Mouse (Mus musculus) left cerebral cortex, adult 11 months (tissue): ENCODE results near the gene Ncor2.

Experiments
- DNase-seq: peaks from one replicate; pipeline ENCODE4 v3.0.0; 2022; ENCODE audit warnings: low spot score

Ncor2 gene

GRCm38 (mm10) chr5:125095525-125096175 lies 83.4 kb downstream of the Ncor2 start:
- DNase-seq: no peak

GRCm38 (mm10) chr5:125093795-125094194 lies 85.2 kb downstream of the Ncor2 start:
- no peak for DNase-seq

DNA sequence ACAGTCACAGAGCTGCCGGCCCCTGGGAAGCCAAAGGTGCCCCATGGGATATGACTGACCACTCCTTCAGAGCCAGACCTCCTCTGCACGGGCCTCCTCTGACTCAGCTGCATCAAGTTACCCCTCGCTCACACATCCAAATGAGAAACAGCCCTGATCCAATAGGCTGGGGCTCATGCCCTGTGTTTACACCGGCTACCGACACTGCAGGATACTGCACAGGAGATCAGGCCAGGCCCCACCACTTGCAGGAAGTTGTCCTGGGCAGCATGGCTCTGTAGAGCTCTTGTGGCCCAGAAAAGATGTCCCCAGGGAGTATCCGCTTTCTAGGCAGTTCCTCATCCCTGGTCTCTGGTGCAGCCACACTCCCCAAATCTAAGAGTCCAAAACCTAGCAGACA lies 90.9 kb downstream of the Ncor2 start:
- DNase-seq: no peak

- no peak for DNase-seq
Observed at GRCm38 (mm10) chr5:125085097-125085617, 93.9 kb downstream of the Ncor2 start.

GRCm38 (mm10) chr5:125083674-125084073 lies 95.3 kb downstream of the Ncor2 start:
- no peak for DNase-seq

GRCm38 (mm10) chr5:125081318-125082101 lies 97.5 kb downstream of the Ncor2 start:
- no peak for DNase-seq

GRCm38 (mm10) chr5:125080787-125081317 lies 98.2 kb downstream of the Ncor2 start:
- DNase-seq: no peak

- no peak for DNase-seq
Observed at GRCm38 (mm10) chr5:125080352-125080751, 98.7 kb downstream of the Ncor2 start.

DNA sequence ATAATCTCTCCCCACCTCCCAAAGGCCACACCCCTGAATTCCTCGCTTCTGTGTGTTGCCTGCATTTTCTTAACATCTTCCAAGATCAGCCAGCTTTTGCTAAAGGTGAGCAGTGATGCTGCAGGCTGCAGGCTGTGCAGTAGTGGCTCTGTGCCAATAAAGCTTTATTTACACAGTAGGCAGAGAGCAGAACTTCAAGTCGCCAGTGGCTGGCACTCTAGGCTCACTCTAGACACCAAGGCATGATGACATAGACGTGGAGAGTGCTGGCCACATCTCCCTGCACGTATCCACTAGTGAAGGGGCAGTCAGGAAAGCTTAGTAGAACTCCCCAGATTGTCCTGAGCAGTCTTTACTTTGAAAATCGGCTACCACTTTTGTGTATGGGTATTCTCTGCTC lies 100.8 kb downstream of the Ncor2 start:
- DNase-seq: no peak

DNA sequence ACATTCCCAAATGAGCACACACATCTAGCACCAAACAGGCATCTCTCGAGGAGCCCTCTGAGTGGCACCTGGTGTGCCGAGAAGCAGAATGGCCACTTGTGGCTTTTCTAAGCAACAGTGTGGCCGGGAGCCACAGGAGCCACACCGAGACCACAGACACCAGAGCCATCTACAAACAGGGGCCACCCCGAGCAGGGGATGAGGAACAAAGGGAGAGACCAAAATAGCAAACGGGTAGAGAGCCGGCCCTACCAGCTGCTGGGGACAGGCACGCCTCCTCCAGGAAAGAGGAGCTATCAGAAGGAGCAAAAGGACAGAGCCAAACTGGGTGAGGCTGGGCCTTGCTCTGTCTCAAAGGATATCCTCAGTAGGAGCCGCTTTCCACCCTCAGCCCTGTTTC lies 102.8 kb downstream of the Ncor2 start:
- no peak for DNase-seq

DNA sequence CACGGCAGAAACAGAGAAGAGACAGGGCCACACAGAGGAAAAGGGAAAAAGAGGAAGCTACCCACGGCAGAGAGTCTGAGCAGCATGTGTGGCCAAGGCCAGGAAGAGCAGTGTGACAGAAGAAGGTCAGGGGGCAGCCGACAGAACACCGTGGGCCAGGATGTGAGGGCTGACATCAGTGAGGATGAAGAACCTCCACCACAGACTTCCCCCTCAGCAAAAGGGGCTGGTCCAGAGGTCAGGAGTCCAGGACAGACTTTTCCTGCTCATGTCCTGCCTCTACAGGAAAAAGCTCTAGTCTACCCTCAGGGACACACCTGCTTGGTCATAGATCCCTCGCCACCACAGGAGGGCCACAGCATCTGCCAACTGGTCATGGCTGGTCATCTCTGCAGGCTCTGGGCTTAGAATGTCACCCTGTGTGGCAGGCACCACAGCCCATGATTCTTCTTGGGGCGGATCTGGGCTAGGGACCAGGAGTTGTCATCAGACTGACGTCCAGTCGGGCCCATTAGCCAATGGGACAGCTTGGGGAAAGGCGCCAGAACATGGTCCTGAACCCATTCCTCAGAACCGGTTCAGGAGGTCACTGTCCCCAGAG lies 104.3 kb downstream of the Ncor2 start:
- no peak for DNase-seq

- no peak for DNase-seq
Observed at GRCm38 (mm10) chr5:125073896-125074295, 105.1 kb downstream of the Ncor2 start.

DNA sequence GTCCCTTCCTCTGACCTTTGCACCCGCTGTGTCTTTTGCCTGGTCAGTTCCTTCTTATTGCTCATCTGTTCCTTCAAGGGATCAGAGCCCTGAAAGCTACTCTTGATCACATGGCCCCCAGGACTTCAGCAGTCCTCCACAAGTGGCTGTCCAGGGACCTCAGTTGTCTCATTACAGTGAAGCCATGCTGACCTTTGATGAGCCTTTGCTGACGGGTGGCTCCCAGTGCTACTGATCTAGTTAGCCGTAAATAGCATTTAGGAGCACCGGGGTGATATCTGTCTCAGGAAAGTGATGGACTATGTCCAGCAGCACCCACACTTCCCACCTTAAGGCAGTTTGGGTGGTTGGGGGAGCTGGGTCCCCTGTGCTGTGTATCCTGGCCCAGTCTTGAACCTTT lies 105.7 kb downstream of the Ncor2 start:
- DNase-seq: no peak

GRCm38 (mm10) chr5:125072425-125072824 lies 106.6 kb downstream of the Ncor2 start:
- no peak for DNase-seq

- no peak for DNase-seq
Observed at GRCm38 (mm10) chr5:125071919-125072318, 107.1 kb downstream of the Ncor2 start.

- no peak for DNase-seq
Observed at GRCm38 (mm10) chr5:125070399-125070798, 108.6 kb downstream of the Ncor2 start.

- no peak for DNase-seq
Observed at GRCm38 (mm10) chr5:125069916-125070315, 109.1 kb downstream of the Ncor2 start.

GRCm38 (mm10) chr5:125069426-125069825 lies 109.6 kb downstream of the Ncor2 start:
- no peak for DNase-seq

DNA sequence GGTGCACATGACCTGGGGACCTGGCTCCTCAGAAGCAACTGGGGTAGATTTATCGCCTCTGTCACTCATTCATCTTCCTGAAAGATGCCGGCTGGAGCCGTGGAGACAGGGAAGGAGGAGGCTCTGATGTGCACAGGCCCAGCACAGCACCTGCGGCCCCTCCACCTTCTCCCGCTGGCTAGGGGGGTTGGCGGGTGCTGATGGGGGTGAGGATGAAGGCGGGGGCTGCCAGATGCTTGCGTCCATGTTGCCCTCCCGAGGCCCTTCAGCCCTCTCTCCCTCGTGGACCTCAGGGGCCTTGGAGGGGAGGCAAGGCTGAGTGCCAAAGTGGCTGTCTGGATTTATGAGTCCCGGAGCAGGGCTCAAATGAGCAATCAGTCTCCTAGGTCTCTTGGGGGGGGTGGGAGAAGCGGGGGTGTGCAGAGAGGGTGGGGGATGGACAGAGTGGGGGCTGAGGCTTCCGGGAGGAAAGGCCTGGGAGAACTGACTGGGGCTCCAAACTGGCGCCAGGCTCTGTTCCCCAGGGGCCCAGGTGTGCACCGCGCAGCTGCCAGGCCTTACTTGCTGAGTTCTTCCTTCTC lies 110.6 kb downstream of the Ncor2 start:
- DNase-seq: no peak

DNA sequence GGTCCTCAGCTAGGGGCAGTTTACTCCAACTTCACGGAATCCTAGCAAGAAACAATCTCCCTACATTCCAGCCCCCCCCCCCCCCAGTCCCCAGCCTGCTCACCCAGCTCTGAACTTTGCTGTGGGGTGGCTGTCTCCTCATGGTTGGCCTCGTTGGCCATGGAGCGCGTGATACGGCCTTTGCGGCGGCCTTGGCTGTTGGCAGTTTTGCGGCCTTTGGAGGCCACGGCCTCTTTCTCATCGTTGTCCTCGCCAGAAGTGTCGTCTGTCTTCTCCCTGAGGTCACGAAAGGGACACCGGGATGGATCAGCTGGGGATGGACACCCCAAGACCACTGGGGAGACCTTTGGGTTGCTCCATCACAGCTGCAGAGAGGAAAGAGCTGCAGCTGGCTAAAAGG lies 111.3 kb downstream of the Ncor2 start:
- DNase-seq: no peak

GRCm38 (mm10) chr5:125066479-125067471 lies 112.2 kb downstream of the Ncor2 start:
- peak; percentile 69 for DNase-seq
